Mouse (Mus musculus): ENCODE data around the gene Yipf2.
"Not testable (repeated sequence)": the region's sequence is repeated elsewhere in the genome, so short reads cannot be mapped to it uniquely, and the experiment has no call there.

Yipf2 gene

GRCm38 (mm10) chr9:21600186-21600585 lies 7.6 kb upstream of the Yipf2 start:
- DNase-seq (ENCODE audit: extremely low spot score, low read depth, low spot score) = no peak

GRCm38 (mm10) chr9:21598198-21598597 lies 5.6 kb upstream of the Yipf2 start:
- DNase-seq (ENCODE audit: extremely low spot score, low read depth, low spot score) = no peak

DNA sequence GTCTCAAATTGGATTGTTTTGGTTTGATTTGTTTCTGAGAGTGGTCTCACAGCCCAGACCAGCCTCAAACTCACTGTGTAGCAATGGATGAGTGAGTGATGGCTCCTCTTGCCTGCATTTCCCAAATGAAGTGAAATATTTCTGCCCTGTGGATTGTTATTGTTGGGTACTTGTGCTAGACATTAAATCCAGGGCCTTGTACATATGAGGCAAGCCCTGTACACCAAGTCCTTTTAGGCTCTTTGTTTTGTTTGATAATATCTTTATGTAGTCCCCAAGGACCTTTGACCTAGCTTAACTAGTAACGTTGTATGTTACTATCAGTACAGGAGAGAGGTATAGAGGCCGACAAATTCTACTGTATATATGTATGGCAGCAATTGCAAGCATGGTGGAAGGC lies 2.2 kb upstream of the Yipf2 start:
- DNase-seq (ENCODE audit: extremely low spot score, low read depth, low spot score) = no peak

DNA sequence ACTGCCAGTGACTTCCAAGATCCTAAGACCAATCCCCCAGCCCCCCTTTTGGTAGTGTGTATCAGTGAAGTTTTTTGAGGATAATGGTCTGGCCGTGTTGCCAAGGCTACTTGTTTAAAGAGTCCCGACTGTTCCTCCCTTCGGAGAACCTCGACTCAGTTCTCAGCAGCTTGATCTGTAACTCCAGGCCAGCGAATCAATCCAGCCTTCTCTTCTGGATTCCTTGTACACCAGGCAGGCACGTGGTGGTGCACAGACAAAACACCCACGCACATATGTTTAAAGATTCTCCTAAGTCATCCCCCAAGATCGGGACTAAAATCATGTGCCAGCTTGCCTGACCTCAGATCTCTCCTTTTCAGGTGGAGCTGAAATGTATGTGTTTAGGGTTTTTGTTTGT lies 1.7 kb upstream of the Yipf2 start:
- not testable (repeated sequence) for DNase-seq (ENCODE audit: extremely low spot score, low read depth, low spot score)

GRCm38 (mm10) chr9:21593122-21593721 lies 594 bp upstream of the Yipf2 start:
- no peak for DNase-seq (ENCODE audit: extremely low spot score, low read depth, low spot score)

DNA sequence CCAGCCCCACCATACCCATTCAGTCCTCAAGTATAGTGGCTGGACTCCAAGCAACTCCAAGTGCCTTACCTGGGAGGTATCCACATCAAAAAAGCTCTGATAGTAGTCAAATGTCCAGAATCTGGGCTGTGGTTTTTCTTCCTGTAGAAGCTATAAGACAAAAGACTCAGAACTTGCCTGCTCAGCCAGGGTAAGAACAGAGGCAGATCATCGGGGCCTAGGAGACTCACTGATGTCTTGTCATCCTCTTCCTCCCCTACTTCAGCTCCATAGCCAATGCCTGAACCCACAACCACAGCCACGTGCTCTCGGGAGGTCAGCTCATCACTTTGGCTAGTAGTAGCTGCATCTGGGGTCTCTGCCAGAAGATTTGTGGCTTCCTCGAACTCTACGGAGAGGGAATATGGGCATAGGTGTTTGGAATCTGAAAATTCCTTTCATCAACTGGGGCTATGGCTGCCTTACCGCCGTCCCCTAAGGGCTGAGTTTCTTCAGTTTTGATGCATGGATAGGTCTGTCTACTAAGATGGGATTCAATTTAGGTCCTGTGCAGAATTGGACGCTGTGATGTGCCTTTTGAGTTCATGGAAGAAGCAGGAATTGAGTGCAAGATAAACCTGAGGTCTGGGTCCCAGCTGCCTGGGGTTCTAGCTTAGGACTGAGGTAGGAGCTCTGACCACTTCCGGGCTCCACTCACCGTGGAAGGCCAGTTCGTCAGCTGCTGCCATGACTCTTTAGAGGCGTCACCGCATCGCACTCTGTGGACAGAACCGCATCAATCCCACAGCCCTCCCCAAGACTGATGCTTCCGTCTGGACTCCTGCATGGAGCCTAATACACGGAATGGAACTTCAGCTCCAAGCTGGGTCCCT lies 561 bp downstream of the Yipf2 start:
- DNase-seq (ENCODE audit: extremely low spot score, low read depth, low spot score) = no peak

DNA sequence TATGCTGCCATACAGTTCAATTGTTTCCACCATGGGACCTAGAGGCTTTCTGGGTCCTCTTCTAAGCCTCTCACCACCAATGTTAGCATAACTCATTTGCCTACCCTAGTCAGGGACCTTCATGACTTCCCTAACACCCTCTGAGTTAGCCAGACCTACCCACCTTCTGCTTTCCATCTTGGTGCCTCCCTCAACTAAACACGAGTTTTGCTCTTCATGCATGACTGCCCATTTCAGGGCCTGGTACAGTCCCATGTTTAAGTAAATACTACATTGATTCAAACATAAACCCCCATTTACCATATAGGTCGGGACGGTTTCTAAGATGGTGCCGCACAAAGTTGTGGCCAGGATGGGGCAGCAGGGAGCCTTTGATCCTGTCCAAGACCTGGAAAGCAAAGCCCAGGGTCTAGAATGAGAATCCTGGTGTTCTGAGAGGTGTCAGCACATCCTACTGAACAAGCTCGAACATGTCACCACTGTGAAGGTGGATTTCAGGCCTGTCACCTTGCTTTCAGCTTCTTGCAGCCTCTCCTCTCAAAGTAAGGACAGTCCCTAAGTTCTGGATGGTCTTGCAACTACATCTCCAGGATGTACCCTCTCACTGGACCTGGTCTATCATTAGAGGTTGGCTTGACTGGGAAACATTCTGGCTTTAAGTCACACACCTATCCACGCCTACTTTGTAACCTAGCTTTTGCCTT lies 1.3 kb downstream of the Yipf2 start:
- no peak for DNase-seq (ENCODE audit: extremely low spot score, low read depth, low spot score)

DNA sequence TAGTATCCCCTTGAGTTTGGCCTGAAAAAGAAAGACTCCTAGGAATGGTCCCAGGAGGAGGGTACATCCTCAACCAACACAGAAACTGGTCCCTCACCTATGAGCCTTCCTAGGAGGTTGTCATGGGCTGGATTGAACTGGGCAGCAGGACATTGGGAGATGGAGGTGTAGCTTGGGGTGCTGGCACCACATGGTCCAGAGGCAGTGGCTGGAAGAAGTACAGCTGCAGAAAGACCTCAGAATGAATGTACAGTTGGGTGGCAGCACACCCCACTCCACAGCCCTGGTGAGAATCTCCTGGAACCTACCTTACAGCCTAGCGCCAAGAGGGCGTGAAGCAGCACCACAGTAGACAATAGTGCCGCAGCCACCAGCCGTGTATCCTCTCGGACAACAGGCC lies 3.1 kb downstream of the Yipf2 start:
- no peak for DNase-seq (ENCODE audit: extremely low spot score, low read depth, low spot score)

GRCm38 (mm10) chr9:21588350-21588749 lies 4.3 kb downstream of the Yipf2 start:
- DNase-seq (ENCODE audit: extremely low spot score, low read depth, low spot score) = no peak

DNA sequence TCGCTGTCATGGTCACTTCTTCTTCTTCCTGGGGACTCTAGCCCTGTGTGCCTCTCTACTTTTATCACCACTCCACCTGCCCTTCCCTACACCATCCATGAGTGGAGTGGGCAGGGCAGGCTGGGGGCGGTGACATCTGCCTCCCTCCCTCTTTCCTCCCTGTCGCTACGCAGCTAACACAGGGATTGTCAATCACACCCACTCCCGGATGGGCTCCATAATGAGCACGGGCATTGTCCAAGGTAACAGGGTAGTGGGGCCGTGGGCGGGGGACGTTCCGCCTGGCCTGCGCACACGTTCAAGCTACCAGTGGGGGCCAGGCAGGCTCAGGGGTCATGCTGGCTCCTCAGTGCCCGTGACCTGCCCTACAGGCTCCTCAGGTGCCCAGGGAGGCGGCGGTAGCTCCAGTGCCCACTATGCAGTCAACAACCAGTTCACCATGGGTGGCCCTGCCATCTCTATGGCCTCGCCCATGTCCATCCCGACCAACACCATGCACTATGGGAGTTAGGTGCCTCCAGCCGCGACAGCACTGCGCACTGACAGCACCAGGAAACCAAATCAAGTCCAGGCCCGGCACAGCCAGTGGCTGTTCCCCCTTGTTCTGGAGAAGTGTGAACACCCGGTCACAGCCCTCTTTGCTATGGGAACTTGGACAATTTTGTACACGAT lies 4.8 kb downstream of the Yipf2 start:
- no peak for DNase-seq (ENCODE audit: extremely low spot score, low read depth, low spot score)

- no peak for DNase-seq (ENCODE audit: extremely low spot score, low read depth, low spot score)
Measured at GRCm38 (mm10) chr9:21585401-21585800, 7.2 kb downstream of the Yipf2 start.

DNA sequence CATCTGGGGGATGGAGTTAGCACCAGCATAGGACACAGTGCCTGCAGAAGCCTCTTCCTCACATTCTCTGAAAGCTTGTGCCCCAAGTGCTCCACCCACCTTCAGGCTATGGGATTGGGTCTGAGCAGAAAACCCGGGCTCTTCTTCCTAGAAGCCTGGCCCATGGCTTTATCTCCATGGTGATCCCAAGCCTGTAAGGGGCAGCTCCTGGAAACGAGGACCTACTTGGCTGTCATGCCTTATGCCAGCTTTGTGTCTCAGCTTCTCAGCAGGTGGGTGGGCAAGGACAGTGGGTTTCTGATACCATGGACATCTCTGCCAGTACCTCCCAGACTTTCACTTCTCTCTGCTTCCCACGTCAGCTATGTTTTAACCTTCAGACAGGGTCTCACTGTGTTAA lies 14.4 kb downstream of the Yipf2 start:
- DNase-seq (ENCODE audit: extremely low spot score, low read depth, low spot score) = no peak

GRCm38 (mm10) chr9:21576286-21576685 lies 16.3 kb downstream of the Yipf2 start:
- DNase-seq (ENCODE audit: extremely low spot score, low read depth, low spot score) = no peak

- no peak for DNase-seq (ENCODE audit: extremely low spot score, low read depth, low spot score)
Measured at GRCm38 (mm10) chr9:21575253-21575652, 17.4 kb downstream of the Yipf2 start.

DNA sequence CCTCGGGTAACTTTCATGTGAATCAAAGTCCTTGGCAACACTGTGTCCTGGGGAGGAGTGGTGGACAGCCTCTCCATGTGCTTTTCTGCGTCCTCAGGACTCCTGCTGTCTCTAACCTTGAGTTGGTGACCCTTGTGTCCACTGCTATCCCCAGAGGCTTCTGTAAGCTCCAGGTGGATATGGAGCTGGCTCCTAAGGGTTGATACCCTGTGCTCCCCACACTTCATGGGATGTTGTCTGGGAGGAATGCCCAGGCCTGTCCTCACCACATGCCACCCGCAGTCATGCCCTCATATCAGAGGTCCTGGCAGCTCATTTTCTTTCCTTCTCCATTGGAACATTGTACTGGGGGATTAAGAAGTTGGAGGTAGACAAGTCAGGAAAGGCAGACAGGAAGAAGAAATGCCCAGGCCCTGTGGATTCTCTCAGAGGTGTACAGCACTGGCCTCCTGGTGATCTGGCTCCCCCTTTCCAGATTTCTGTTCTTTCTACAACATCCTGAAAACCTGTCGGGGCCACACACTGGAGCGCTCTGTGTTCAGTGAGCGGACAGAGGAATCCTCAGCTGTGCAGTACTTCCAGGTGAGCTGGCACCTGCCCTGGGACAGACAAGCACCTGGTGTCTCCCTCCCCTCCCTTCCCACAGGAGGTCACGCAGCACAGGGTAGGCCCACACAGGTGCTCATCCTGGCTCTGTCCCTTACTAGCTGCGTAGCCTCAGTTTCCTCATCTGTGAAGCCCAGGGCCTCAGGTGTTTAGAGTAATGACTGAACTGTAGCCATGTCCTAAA lies 18.4 kb downstream of the Yipf2 start:
- DNase-seq (ENCODE audit: extremely low spot score, low read depth, low spot score) = no peak

DNA sequence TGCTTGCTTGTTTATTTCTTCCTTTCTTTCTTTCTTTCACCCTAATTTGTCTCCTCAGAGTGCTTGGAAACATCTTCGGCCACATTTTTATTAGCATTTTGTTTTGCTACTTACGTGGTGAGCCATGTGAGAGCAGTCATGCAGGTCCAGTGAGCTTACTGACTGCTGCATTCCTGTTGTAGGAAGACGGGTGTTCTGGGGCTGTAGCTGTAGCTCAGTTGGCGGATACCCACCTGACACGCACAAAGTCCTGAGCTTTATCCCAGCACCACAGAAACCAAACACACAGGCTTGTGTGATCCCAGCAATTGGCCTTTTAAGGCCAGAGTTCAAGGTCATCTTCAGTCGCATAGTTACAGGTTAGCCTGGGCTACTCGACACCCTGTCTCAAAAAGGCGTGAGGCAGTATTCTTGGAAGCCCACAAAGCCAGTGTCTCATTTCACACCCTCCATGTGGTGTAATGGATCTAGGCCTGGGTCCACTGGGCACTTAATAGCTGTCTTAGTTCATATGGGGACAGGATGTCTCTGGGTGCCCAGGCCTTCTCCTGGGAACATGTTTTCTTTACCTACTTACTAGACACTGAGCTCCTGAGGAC lies 23.9 kb downstream of the Yipf2 start:
- no peak for DNase-seq (ENCODE audit: extremely low spot score, low read depth, low spot score)

DNA sequence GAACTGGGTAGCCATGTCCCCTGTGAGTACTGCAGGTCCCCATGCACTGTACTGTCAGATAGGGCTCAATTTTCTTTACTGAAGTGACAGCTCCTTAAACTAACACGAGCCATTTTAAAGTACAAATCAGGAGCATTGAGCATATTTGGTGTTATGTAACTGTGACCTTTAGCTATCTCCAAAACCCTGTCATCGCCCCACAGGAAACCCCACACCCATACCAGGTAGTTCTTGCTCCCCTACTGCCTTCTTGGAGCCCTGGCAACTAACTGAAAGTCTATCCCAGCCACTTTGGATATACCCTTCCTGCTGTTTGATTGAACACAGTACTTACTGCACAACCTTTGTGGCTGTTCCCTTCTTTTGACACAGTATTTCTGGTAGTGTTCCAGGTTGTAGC lies 25.6 kb downstream of the Yipf2 start:
- no peak for DNase-seq (ENCODE audit: extremely low spot score, low read depth, low spot score)

- no peak for DNase-seq (ENCODE audit: extremely low spot score, low read depth, low spot score)
Measured at GRCm38 (mm10) chr9:21566538-21566937, 26.1 kb downstream of the Yipf2 start.

DNA sequence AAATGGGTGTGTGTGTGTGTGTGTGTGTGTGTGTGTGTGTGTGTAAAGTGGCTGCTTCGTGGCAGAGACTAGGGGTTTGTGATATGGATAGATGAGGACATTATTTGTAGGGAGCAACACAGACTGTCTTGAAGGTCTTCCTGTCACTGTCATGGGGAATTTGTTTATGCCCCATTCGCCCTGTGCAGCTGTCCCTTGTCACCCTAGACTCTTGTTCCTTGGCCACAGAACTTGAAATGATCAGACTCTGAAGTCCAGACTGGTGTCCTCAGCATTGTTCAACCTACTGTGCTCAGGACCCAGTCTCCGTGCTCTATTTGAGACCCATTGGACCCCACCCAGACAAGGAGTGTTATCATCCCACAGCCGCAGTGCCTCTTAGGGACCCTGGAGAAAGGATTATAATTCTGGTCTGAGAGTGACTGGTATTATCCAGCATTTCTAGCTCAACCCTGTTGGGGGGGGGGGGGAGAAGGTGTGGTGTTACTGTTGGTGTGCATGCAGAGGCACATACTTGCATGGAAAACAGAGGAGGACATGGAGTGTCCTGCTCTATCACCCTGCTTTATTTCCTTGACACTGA lies 27.5 kb downstream of the Yipf2 start:
- DNase-seq (ENCODE audit: extremely low spot score, low read depth, low spot score) = no peak

GRCm38 (mm10) chr9:21564420-21564819 lies 28.2 kb downstream of the Yipf2 start:
- no peak for DNase-seq (ENCODE audit: extremely low spot score, low read depth, low spot score)
